Mouse (Mus musculus) stomach, postnatal 0 days (tissue): ENCODE results near the gene Cilp2.

ENCODE experiments used
- CTCF ChIP-seq: IDR thresholded peaks from 2 replicates; pipeline ENCODE4 v1.5.1; 2016; ENCODE audit warnings: antibody characterized with exemption, low read depth, mild to moderate bottlenecking, moderate library complexity
- EP300 ChIP-seq: optimal IDR thresholded peaks from 2 replicates; pipeline ENCODE3; 2016; ENCODE audit warnings: antibody characterized with exemption

DNA sequence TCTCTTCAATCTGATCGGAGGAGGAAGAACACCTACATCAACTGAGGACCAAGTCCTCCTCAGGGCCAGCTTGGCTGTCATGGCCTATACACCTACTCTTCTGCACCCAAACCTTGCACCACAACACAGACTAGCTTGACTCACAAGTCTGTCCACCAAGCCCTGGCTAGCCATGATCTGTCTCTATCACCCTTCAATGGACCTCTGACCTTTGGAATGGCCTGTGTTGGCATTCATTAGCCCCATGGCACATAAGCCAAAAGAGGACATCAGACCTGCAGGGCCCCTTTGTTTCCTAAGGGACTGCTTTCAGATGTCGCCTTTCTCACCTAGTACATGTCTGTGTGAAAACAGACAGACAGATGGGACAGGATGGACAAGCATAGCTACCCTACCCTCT lies 33.7 kb upstream of the Cilp2 start:
- no peak for TF ChIP-seq EP300
- TF ChIP-seq CTCF: no peak
